Mouse (Mus musculus): ENCODE measurements around the gene Atp9a.

- TF ChIP-seq CTCF (IDR thresholded peaks at IDR 0.05; ENCODE audit: borderline replicate concordance, control insufficient read depth, extremely low read depth, insufficient read depth, low read length, poor library complexity), result peak; percentile 88
- no peak for TF ChIP-seq POLR2A (IDR thresholded peaks at IDR 0.05; ENCODE audit: control insufficient read depth, extremely low read depth, insufficient read depth, low read length, poor library complexity)
These were observed 113.4 kb downstream of the Atp9a start for GRCm38 (mm10) chr2:168628787-168629186.

Data from thymus, adult 2 months (tissue).